Mouse (Mus musculus): ENCODE measurements at regions not wholly inside any gene's neighbourhood (a gene's known extent, or its start where the extent isn't known, plus 50 kb on each side); places are given as distances from the start of the nearest gene placed in this dataset.

DNA sequence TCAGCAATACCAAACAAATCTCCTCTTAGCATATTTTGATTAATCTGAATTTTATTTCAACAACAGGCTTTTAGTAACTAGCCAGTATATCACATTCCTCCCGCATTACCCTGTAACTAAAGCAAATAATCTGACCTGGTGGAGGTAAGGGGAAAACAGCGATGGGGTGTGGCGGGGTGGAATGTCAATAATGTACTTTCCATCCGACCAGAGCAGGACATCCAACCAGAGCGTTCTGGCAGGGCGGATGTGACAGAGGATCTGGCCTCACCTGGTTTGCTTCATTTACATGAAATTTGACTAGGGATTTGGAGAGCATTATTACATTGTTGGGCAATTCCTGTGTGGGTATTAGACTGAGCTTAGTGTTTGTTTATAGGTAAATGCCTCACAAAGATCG, 106.2 kb upstream of the Serp2 start:
- TF ChIP-seq EP300 (IDR thresholded peaks at IDR 0.05) (peak; percentile 89), CTCF (IDR thresholded peaks at IDR 0.05) (no peak)
